Mouse (Mus musculus) embryonic facial prominence, embryonic 12.5 days (tissue): ENCODE results near the gene Pou3f4. TPM values are rescaled to one million over a fixed set of nuclear protein-coding genes. Genes with fewer than 3 reads are reported as not detected.

Source experiments
- ATAC-seq: fragments of 200-750 bp; cut with Nextera tagmentation; 2 replicates; pipeline ENCODE4 v1.8.0; 2017; ENCODE audit not compliant: insufficient number of reproducible peaks, insufficient read depth, low FRiP score, low TSS enrichment
- H3K27ac ChIP-seq: fragments of 300-500 bp; sonication (generic); 2 replicates; pipeline ENCODE4 v1.5.1; 2016; ENCODE audit warnings: mild to moderate bottlenecking
- H3K27me3 ChIP-seq: fragments of 300-500 bp; sonication (generic); 2 replicates; pipeline ENCODE4 v1.6.1; 2016; ENCODE audit warnings: mild to moderate bottlenecking, moderate library complexity
- H3K36me3 ChIP-seq: fragments of 300-500 bp; sonication (generic); 2 replicates; pipeline ENCODE4 v1.6.1; 2016; ENCODE audit warnings: mild to moderate bottlenecking
- H3K4me1 ChIP-seq: fragments of 300-500 bp; sonication (generic); 2 replicates; pipeline ENCODE4 v1.6.1; 2016
- H3K4me2 ChIP-seq: fragments of 300-500 bp; sonication (generic); replicated peaks from 2 replicates; pipeline ENCODE4 v1.6.1; 2016; ENCODE audit warnings: mild to moderate bottlenecking, moderate library complexity
- H3K4me3 ChIP-seq: fragments of 300-500 bp; sonication (generic); 2 replicates; pipeline ENCODE4 v1.5.1; 2016; ENCODE audit warnings: mild to moderate bottlenecking
- H3K9ac ChIP-seq: fragments of 300-500 bp; sonication (generic); 2 replicates; pipeline ENCODE4 v1.6.1; 2016; ENCODE audit warnings: mild to moderate bottlenecking, moderate library complexity
- H3K9me3 ChIP-seq: fragments of 300-500 bp; sonication (generic); 2 replicates; pipeline ENCODE4 v1.6.1; 2016; ENCODE audit warnings: mild to moderate bottlenecking, moderate library complexity
- WGBS: fragments of 180-500 bp; shearing (Covaris S2); methylation state at CpG from one replicate; pipeline ENCODE4 v1.1.7; 2016; 5-methylcytosine and 5-hydroxymethylcytosine counted together
- polyA plus RNA-seq: library from polyadenylated mRNA; unstranded; fragments of >200 nt; fragmentation: Nextera tagmentation; extraction: Ambion mirVana; gene quantifications from 2 replicates; pipeline ENCODE4 v1.2.1, GENCODE M21; 2016

Gene Pou3f4
- polyA plus RNA-seq, 1 experiment from 2014 or later = 3.1 TPM

DNA sequence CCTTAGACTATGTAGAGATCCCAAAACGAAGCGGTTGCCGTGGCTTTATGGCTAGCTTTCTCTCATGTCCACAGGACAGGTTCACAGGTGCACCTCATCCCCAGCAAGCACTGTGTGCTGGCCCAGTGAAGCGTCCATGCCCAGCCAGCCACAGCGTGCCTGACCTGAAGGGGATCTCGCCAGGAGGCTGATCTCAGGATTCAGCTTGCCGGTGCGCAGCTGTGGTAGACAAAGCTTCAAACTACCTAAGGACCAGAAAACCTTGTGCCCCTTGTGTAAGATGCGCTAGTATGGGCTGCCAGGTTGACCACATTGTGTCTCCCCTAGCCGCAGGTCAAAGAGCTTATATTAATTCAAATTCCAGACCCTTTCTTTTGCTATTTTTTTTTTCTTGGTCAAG lies 3.1 kb downstream of the Pou3f4 start:
- ATAC-seq = no peak
- Histone ChIP-seq H3K27me3 (peaks cover 15% of the 10 kb centered on the region; the same call in 1 of the 2 replicates), H3K9me3 (no peaks in the 10 kb centered on the region), H3K4me1 (no peaks in the 10 kb centered on the region), H3K36me3 (no peaks in the 10 kb centered on the region), H3K9ac (no peak overlapping the region), H3K4me2 (peak overlapping the region; percentile 43), H3K4me3 (peak overlapping the region; percentile 22), H3K27ac (no peak overlapping the region)
- whole genome bisulfite sequencing = 17% methylated on average over 10 of the region's 10 CpGs

GRCm38 (mm10) chrX:110837450-110837849 lies 23.4 kb downstream of the Pou3f4 start:
- H3K27me3 ChIP-seq = no peaks in the 10 kb centered on the region
- ATAC-seq = no peak
- H3K27ac ChIP-seq = no peak overlapping the region
- WGBS = 69% methylated on average over 2 of the region's 2 CpGs
- no peaks in the 10 kb centered on the region for H3K36me3 ChIP-seq
- no peak overlapping the region for H3K9ac ChIP-seq
- H3K4me1 ChIP-seq = no peaks in the 10 kb centered on the region
- H3K4me2 ChIP-seq = no peak overlapping the region
- no peaks in the 10 kb centered on the region for H3K9me3 ChIP-seq
- no peak overlapping the region for H3K4me3 ChIP-seq

- no peaks in the 10 kb centered on the region for H3K4me1 ChIP-seq
- H3K9me3 ChIP-seq = no peaks in the 10 kb centered on the region
- H3K27ac ChIP-seq = no peak overlapping the region
- no peak overlapping the region for H3K9ac ChIP-seq
- no peaks in the 10 kb centered on the region for H3K27me3 ChIP-seq
- WGBS = 44% methylated on average over 2 of the region's 2 CpGs
- no peak for ATAC-seq
- H3K4me3 ChIP-seq = no peak overlapping the region
- no peak overlapping the region for H3K4me2 ChIP-seq
- H3K36me3 ChIP-seq = no peaks in the 10 kb centered on the region
Observed at GRCm38 (mm10) chrX:110851300-110851699, 37.2 kb downstream of the Pou3f4 start.
